Mouse (Mus musculus): ENCODE data around the gene Rpf1.

DNA sequence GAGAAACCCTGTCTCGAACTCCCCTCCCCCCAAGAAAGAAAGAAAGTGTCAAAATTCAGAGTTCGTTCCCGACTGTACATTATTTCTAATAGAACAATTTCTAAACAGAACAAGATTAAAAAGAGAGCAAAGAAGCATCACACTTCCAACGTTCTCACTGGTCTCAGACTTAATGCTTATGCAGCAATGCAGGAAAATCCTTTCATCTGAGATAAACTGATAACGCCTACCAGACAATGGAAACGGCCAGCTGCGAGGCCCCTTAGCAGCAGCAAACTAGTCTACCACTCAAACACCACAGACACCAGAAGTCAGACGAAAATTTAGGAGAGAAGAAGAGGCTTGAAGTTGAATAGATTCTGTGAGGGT is 407 bp upstream of the Rpf1 start:
- TF ChIP-seq CTCF (conservative IDR thresholded peaks at IDR 0.05 in 1 of 2, IDR thresholded peaks at IDR 0.05 in 1 of 2; ENCODE audit: low read depth in 2 of 2, low read length in 2 of 2) (no peak), RAD21 (IDR thresholded peaks at IDR 0.05; ENCODE audit: low read depth, low read length) (no peak), EP300 (IDR thresholded peaks at IDR 0.05; ENCODE audit: low read length) (no peak), POLR2A (IDR thresholded peaks at IDR 0.05; ENCODE audit: low read depth, low read length) (no peak), BHLHE40 (IDR thresholded peaks at IDR 0.05; ENCODE audit: low read depth, low read length) (no peak), POLR2AphosphoS2 (IDR thresholded peaks at IDR 0.05; ENCODE audit: low read depth, low read length) (no peak), ETS1 (conservative IDR thresholded peaks at IDR 0.05; ENCODE audit: low read depth, low read length) (no peak), RCOR1 (conservative IDR thresholded peaks at IDR 0.05; ENCODE audit: low read depth, low read length) (no peak), MXI1 (IDR thresholded peaks at IDR 0.05; ENCODE audit: low read depth, low read length) (no peak), CHD1 (IDR thresholded peaks at IDR 0.05; ENCODE audit: low read depth, low read length) (peak; percentile 78; the same call in 1 of the 2 replicates), HCFC1 (IDR thresholded peaks at IDR 0.05; ENCODE audit: low read depth, low read length) (no peak), KAT2A (IDR thresholded peaks at IDR 0.05; ENCODE audit: insufficient replicate concordance, low read length) (no peak)
